Mouse (Mus musculus) liver, adult 2 months (tissue): ENCODE results near the gene Chrm3. TPM values are rescaled to one million over a fixed set of nuclear protein-coding genes. Genes with fewer than 3 reads are reported as not detected.

Experiments used
- DNase-seq: peaks from one replicate; pipeline ENCODE4 v3.0.0-alpha.2; 2011; ENCODE audit warnings: low read depth, low spot score; ENCODE audit errors: extremely low read depth
- H3K27ac ChIP-seq: fragments of 200-500 bp; replicated peaks from 2 replicates; pipeline ENCODE4 v1.5.1; 2012; ENCODE audit warnings: low read depth, mild to moderate bottlenecking, control low read depth, inconsistent platforms, low read length; ENCODE audit not compliant: insufficient read depth
- H3K27me3 ChIP-seq: fragments of 200-500 bp; 2 replicates; pipeline ENCODE4 v1.6.1; 2012; ENCODE audit warnings: mild to moderate bottlenecking, moderate library complexity, low read length, inconsistent platforms; ENCODE audit not compliant: control insufficient read depth, insufficient read depth
- H3K36me3 ChIP-seq: fragments of 200-500 bp; 2 replicates; pipeline ENCODE4 v1.6.1; 2012; ENCODE audit warnings: low read length, inconsistent platforms; ENCODE audit not compliant: control insufficient read depth, insufficient read depth
- H3K4me1 ChIP-seq: fragments of 200-500 bp; 2 replicates; pipeline ENCODE4 v1.6.1; 2011; ENCODE audit warnings: low read length; ENCODE audit not compliant: control insufficient read depth, insufficient read depth
- H3K4me3 ChIP-seq: fragments of 200-500 bp; 2 replicates; pipeline ENCODE4 v1.5.1; 2011; ENCODE audit warnings: low read depth, mild to moderate bottlenecking, control low read depth, low read length, moderate library complexity; ENCODE audit not compliant: insufficient read depth
- H3K79me2 ChIP-seq: fragments of 200-500 bp; 2 replicates; pipeline ENCODE4 v1.6.1; 2012; ENCODE audit warnings: inconsistent platforms, mild to moderate bottlenecking, low read length, moderate library complexity; ENCODE audit not compliant: control insufficient read depth, insufficient read depth
- H3K9ac ChIP-seq: fragments of 200-500 bp; 2 replicates; pipeline ENCODE4 v1.6.1; 2012; ENCODE audit warnings: low read depth, mild to moderate bottlenecking, control low read depth, inconsistent platforms, low read length
- CTCF ChIP-seq: fragments of 200-500 bp; IDR thresholded peaks from 2 replicates; pipeline ENCODE4 v1.5.1; 2011; ENCODE audit warnings: low read depth, low read length, control low read depth
- POLR2A ChIP-seq: fragments of 200-500 bp; IDR thresholded peaks from 2 replicates; pipeline ENCODE4 v1.6.1; 2011; ENCODE audit warnings: low read length, control low read depth; ENCODE audit not compliant: insufficient read depth; ENCODE audit errors: extremely low read depth
- WGBS: fragments of 180-500 bp; shearing (Covaris S2); methylation state at CpG from one replicate; pipeline ENCODE4 v1.1.7; 2018; 5-methylcytosine and 5-hydroxymethylcytosine counted together
- polyA plus RNA-seq: library from polyadenylated mRNA; depleted of rRNA; stranded (reverse); fragments of >200 nt; gene quantifications from 2 replicates; pipeline ENCODE4 v1.2.3, GENCODE M21; 2012
- total RNA-seq: library from RNA; depleted of rRNA; stranded (reverse); fragments of >200 nt; gene quantifications from 2 replicates; pipeline ENCODE4 v1.2.3, GENCODE M21; 2014

The Chrm3 gene
- total and polyA plus RNA-seq, 2 experiments: 0.17 to 0.18 TPM

DNA sequence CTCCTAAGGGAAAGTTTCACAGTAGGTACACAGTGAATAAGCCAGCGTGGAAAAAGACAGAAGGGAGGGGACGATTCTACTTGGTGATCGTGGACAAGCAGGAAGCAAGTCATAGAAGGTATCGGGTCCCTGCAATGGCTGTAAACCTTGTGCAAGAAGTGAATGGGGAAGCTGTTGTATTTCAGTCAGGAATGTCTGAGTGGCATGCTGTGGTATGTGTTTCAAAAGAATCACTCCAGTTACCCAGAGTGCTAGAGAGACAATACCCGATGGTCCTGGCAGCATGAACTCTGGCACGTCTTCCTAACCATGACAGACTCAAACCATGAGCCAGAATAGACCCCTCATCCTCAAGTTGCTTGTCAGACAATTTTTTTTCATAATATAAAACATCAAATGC is 375.0 kb downstream of the Chrm3 start:
- no peak overlapping the region for H3K4me3 ChIP-seq
- H3K4me1 ChIP-seq: no peaks in the 10 kb centered on the region
- H3K27ac ChIP-seq: no peak overlapping the region
- H3K27me3 ChIP-seq: no peaks in the 10 kb centered on the region
- H3K9ac ChIP-seq: no peak overlapping the region
- 80% methylated on average over 6 of the region's 6 CpGs for WGBS
- no peak for DNase-seq
- H3K79me2 ChIP-seq: no peaks in the 10 kb centered on the region
- no peak for TF ChIP-seq CTCF
- TF ChIP-seq POLR2A: no peak
- no peaks in the 10 kb centered on the region for H3K36me3 ChIP-seq

DNA sequence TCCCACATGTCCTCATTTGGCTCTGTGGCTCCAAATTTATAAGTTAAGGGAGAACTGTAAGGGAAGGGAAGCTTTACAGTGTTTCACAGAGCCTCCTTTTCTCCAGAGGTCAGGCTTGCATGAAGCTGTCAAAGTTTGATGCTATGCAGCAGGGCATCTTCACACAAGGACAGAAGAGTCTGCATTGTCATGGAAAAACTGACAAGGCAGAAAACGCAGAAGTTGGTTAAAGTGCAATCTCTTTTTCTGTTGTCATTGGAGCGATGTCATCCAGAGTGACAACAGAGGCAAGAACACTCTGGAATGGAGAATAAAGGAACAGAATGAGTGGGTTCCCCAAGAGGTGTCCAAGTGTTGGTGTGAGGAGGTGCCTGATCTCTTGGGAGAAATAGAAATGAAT is 377.4 kb downstream of the Chrm3 start:
- no peaks in the 10 kb centered on the region for H3K4me1 ChIP-seq
- DNase-seq: no peak
- no peak overlapping the region for H3K27ac ChIP-seq
- no peak overlapping the region for H3K4me3 ChIP-seq
- no peak overlapping the region for H3K9ac ChIP-seq
- TF ChIP-seq CTCF (no peak), POLR2A (no peak)
- 75% methylated on average over 2 of the region's 2 CpGs for WGBS
- H3K27me3 ChIP-seq: no peaks in the 10 kb centered on the region
- H3K36me3 ChIP-seq: no peaks in the 10 kb centered on the region
- H3K79me2 ChIP-seq: no peaks in the 10 kb centered on the region

DNA sequence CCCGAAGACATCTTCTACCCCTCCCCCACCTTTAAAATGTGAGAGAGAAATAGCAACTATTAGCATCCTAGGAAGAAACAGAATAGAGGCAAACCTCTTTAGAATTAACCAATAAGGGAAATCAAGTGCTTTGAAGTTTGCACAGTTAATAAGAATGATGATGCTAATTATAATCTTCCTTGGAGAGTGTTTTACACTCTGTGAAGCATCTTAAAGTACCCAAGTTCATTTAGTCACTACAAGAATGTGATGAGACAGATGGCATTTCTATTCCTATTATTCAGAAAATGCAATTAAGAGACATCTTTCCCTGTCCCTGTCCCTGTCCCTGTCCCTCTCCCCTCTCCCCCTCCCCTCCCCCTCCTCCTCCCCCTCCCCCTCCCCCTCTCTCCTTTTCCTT is 382.9 kb downstream of the Chrm3 start:
- no peak overlapping the region for H3K27ac ChIP-seq
- H3K36me3 ChIP-seq: no peaks in the 10 kb centered on the region
- H3K27me3 ChIP-seq: no peaks in the 10 kb centered on the region
- 77% methylated on average over 1 of the region's 1 CpGs for WGBS
- H3K4me3 ChIP-seq: no peak overlapping the region
- DNase-seq: no peak
- TF ChIP-seq CTCF (no peak), POLR2A (no peak)
- H3K9ac ChIP-seq: no peak overlapping the region
- no peaks in the 10 kb centered on the region for H3K4me1 ChIP-seq
- no peaks in the 10 kb centered on the region for H3K79me2 ChIP-seq

DNA sequence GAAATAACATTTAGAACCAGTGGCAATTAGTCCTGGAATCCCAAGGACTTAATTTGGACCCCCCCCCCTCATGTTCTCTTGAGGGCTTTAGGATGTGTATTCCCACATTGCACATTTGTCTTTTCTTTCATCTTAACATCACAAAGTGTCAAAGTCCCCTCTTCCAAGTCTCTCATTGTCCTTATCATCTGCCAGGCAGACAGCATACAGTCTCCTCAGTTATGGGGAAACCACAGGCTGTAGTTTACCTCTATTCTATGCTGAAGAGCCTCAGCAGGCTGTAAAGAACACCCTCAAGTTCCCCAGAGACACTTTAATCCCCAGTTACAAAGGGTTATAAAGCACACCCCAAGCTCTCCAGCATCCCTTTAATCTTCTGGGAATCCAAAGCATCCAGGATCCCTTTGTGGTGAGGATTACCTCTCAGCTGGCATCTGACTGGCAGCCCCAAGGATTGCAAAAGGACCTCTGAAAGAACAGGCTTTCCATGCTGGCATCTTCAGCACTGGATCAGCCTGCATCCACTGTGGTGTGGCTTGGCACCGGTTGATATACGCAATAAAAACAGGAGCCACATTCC is 386.8 kb downstream of the Chrm3 start:
- Histone ChIP-seq H3K4me3 (no peak overlapping the region), H3K9ac (no peak overlapping the region), H3K27ac (no peak overlapping the region), H3K4me1 (no peaks in the 10 kb centered on the region), H3K27me3 (no peaks in the 10 kb centered on the region), H3K36me3 (no peaks in the 10 kb centered on the region), H3K79me2 (no peaks in the 10 kb centered on the region)
- DNase-seq: no peak
- 74% methylated on average over 2 of the region's 2 CpGs for WGBS
- TF ChIP-seq POLR2A: no peak
- TF ChIP-seq CTCF: no peak

DNA sequence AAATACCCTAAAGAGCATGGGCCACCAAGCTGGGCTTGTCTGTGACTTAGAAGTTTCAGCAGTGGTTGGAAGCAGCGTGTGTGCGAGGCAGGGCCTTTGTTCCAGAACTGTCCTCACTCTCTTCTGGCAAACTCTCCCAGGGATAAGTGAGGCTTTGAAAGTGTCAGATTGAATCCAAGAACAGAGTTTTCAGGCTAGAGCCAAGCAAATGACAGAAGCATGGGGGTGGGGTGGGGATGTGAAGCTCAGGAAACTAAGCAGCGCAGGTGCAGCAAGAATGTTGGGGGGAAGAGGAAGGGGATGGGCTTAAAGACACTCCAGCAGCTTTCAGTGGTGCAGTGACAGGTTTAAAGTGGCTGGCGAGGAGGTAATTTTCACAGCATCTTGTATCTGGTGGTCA is 388.8 kb downstream of the Chrm3 start:
- Histone ChIP-seq H3K9ac (no peak overlapping the region), H3K79me2 (no peaks in the 10 kb centered on the region), H3K36me3 (no peaks in the 10 kb centered on the region), H3K27me3 (no peaks in the 10 kb centered on the region), H3K4me1 (no peaks in the 10 kb centered on the region), H3K4me3 (no peak overlapping the region), H3K27ac (no peak overlapping the region)
- 73% methylated on average over 4 of the region's 4 CpGs for WGBS
- DNase-seq: no peak
- TF ChIP-seq CTCF (no peak), POLR2A (no peak)

DNA sequence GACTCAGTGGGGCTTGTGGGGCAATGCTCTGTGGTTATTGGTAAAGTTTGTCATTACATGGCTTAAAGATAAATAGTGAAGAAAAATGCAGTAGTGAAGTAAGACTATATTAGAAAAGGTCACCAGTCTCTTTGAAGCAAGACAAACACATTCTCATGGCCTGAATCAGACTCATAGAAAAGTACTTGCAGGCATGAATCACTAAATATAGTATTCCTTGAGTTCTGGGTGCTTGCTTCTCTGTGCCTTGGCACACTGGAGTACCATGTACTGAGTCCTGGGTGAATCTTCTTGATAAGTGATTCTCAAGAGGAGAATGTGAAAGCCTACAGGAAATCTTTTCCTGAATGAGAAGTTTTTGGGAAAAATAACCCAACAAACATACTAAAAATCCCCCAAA is 408.0 kb downstream of the Chrm3 start:
- no peak overlapping the region for H3K4me3 ChIP-seq
- no peak for TF ChIP-seq CTCF
- TF ChIP-seq POLR2A: no peak
- no peak for DNase-seq

More for the DNA sequence above, 408.0 kb downstream of the Chrm3 start:
- H3K27ac ChIP-seq: no peak overlapping the region
- H3K27me3 ChIP-seq: peaks cover 2% of the 10 kb centered on the region; the same call in 1 of the 2 replicates
- no peaks in the 10 kb centered on the region for H3K4me1 ChIP-seq
- no peak overlapping the region for H3K9ac ChIP-seq
- no peaks in the 10 kb centered on the region for H3K36me3 ChIP-seq
- no peaks in the 10 kb centered on the region for H3K79me2 ChIP-seq
